Mouse (Mus musculus) monocyte, adult 5-6 weeks (primary cell): Measurements from ENCODE around the gene Proser3. TPM values are rescaled to one million over a fixed set of nuclear protein-coding genes. Genes with fewer than 3 reads are reported as not detected.

ENCODE experiments used
- ATAC-seq: fragments of 153-309, 156-312 bp; replicated peaks from 2 replicates; pipeline ENCODE4 v1.8.0; 2017; ENCODE audit warnings: mild to moderate bottlenecking; ENCODE audit not compliant: low TSS enrichment, insufficient number of reproducible peaks, severe bottlenecking, poor library complexity, low FRiP score
- total RNA-seq: library from RNA; stranded (forward); fragments of 200-1000, 200-491, 200-594 nt; gene quantifications from 3 replicates; pipeline ENCODE4 v1.2.3, GENCODE M21; 2017

Gene Proser3
- total RNA-seq, 1 experiment from 2014 or later = 1.7 TPM

- ATAC-seq = no peak
Observed at GRCm38 (mm10) chr7:30585170-30585569, 33.1 kb upstream of the Proser3 start.

GRCm38 (mm10) chr7:30584339-30584738, 32.2 kb upstream of the Proser3 start:
- no peak for ATAC-seq

- ATAC-seq = no peak
Observed at GRCm38 (mm10) chr7:30581547-30581946, 29.4 kb upstream of the Proser3 start.

- ATAC-seq = no peak
Observed at GRCm38 (mm10) chr7:30579950-30580349, 27.9 kb upstream of the Proser3 start.

- no peak for ATAC-seq
Observed at GRCm38 (mm10) chr7:30572969-30573368, 20.9 kb upstream of the Proser3 start.

- ATAC-seq = no peak
Observed at GRCm38 (mm10) chr7:30572389-30572788, 20.3 kb upstream of the Proser3 start.

GRCm38 (mm10) chr7:30567555-30567954, 15.5 kb upstream of the Proser3 start:
- ATAC-seq = no peak

GRCm38 (mm10) chr7:30566033-30566432, 13.9 kb upstream of the Proser3 start:
- no peak for ATAC-seq

GRCm38 (mm10) chr7:30564970-30565571, 13.0 kb upstream of the Proser3 start, which contains the start of gene Igflr1:
Gene Igflr1 (plus strand): TSS chr7:30565427.
- ATAC-seq = no peak

- no peak for ATAC-seq
Observed at GRCm38 (mm10) chr7:30563906-30564280, 11.8 kb upstream of the Proser3 start.

- peak; percentile 76 for ATAC-seq
Observed at GRCm38 (mm10) chr7:30563117-30563905, 11.2 kb upstream of the Proser3 start, which contains the start of the genes U2af1l4, Gm49396 and Psenen. Gene U2af1l4 (plus strand): TSS chr7:30563301. Gene Gm49396 (plus strand): TSS chr7:30563344. Gene Psenen (minus strand): TSS chr7:30563627.

- no peak for ATAC-seq
Observed at GRCm38 (mm10) chr7:30562526-30563116, 10.5 kb upstream of the Proser3 start.

GRCm38 (mm10) chr7:30560296-30560695, 8.2 kb upstream of the Proser3 start:
- ATAC-seq = no peak

GRCm38 (mm10) chr7:30559443-30559954, 7.4 kb upstream of the Proser3 start, which contains the start of gene Lin37:
Gene Lin37 (minus strand): TSS chr7:30559838.
- ATAC-seq = peak; percentile 77

GRCm38 (mm10) chr7:30558656-30559442, 6.8 kb upstream of the Proser3 start:
- ATAC-seq = no peak

- ATAC-seq = no peak
Observed at GRCm38 (mm10) chr7:30557901-30558514, 5.9 kb upstream of the Proser3 start.

GRCm38 (mm10) chr7:30556894-30557536, 4.9 kb upstream of the Proser3 start:
- no peak for ATAC-seq
